Mouse (Mus musculus) lung, postnatal 4 days (tissue): ENCODE data around the gene Tpo.

Source experiments
- DNase-seq, 2 experiments: peaks; one replicate each; pipeline ENCODE4 v3.0.0; 2021

The Tpo gene

GRCm38 (mm10) chr12:30069321-30069720, 63.1 kb downstream of the Tpo start:
- no peak for DNase-seq

DNA sequence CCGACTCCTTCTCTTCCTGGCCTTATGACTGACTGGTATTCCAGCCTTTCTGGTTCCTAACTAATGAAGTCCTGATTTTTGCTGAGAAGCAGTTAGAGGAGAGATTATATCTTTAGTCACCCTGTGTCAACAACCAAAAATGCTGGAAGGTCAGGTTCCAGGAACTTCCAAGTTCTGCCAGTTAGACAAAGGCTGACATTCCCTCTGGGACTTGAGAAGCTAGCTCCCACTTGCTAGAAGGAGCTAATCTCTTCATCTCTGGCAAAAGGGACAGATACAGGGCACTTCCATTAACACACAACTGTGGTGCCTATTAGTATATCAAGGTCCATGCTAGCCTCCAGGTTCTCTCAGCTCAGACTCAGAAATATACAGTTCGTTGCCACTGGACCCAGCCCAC, 64.6 kb downstream of the Tpo start:
- DNase-seq: no peak

- no peak for DNase-seq
These were observed 70.3 kb downstream of the Tpo start for GRCm38 (mm10) chr12:30062118-30062505.

GRCm38 (mm10) chr12:30061503-30062117, 70.8 kb downstream of the Tpo start:
- no peak for DNase-seq

- DNase-seq: no peak
These were observed 74.4 kb downstream of the Tpo start for GRCm38 (mm10) chr12:30058044-30058443.

GRCm38 (mm10) chr12:30054761-30055540, 77.5 kb downstream of the Tpo start:
- DNase-seq: no peak

GRCm38 (mm10) chr12:30050235-30050634, 82.2 kb downstream of the Tpo start:
- DNase-seq: peak in 1 of 2 experiments; percentile 51

- no peak for DNase-seq
These were observed 82.6 kb downstream of the Tpo start for GRCm38 (mm10) chr12:30049818-30050217.

- DNase-seq: no peak
These were observed 83.6 kb downstream of the Tpo start for GRCm38 (mm10) chr12:30048848-30049247.

DNA sequence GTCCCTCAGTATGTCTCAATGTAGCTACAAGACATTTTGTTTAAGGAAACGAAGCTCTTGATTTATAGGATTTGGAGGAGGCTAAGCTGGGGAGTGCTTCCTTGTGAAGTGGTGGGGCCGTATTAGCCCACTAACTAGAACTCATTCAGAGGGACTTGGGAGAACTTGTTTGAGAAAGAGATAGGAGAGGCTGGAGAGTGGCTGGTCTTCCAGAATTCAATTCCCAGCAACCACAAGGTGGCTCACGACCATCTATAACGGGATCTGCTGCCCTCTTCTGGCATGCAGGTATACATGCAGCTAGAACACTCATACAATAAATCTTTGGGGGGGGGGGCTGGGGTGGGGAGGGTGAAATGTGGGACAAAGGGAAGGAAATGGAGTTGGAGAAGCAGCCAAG, 92.3 kb downstream of the Tpo start:
- DNase-seq: peak; percentile 51 to 68

GRCm38 (mm10) chr12:30039565-30039964, 92.9 kb downstream of the Tpo start:
- DNase-seq: peak; percentile 47 to 59

- no peak for DNase-seq
These were observed 95.8 kb downstream of the Tpo start for GRCm38 (mm10) chr12:30036569-30037055.

- DNase-seq: no peak
These were observed 96.4 kb downstream of the Tpo start for GRCm38 (mm10) chr12:30035841-30036568.

DNA sequence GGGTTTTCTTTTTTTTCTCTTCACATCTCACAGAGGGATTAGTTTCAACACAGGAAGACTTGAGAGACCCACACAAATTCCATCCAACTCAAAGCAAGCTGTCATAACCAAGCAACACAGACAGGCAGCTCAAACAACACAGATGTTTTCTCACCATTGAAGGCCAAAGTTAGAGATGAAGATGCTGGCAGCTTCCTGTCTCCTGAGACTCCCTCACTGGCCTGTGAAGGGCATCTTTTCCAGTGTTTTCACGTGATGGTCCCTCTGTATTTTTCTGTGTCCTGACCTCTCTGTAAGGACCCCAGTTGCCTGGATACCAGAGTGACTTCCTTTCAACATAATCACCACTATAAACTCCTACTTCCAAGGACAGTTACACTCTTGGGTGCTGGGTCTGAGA, 97.0 kb downstream of the Tpo start:
- DNase-seq: no peak

- no peak for DNase-seq
These were observed 97.7 kb downstream of the Tpo start for GRCm38 (mm10) chr12:30034681-30035080.

- DNase-seq: peak in 1 of 2 experiments; percentile 41
These were observed 101.9 kb downstream of the Tpo start for GRCm38 (mm10) chr12:30030571-30030970.

- no peak for DNase-seq
These were observed 103.3 kb downstream of the Tpo start for GRCm38 (mm10) chr12:30029111-30029510.

- DNase-seq: peak; percentile 36 to 61
These were observed 104.6 kb downstream of the Tpo start for GRCm38 (mm10) chr12:30027721-30028340.

- DNase-seq: peak in 1 of 2 experiments; percentile 7
These were observed 108.1 kb downstream of the Tpo start for GRCm38 (mm10) chr12:30024264-30024825.

DNA sequence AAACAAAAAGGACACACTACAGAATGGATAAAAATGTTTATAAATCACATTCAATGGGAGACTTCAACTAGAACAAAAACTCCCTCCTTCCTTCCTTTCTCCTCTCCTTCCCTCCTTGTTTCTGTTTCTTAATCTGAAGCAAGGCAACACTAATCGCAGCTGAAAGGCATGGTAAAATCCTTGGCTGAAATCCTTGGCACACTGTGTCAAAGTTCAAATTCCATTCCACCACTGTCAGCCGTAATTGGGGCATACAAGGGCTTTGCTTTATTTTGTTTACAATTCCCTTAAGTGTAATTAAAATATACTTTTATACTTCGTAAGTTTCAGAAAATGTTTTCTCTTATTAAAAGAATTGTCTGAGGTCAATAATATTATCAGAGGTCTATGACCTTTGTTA, 108.9 kb downstream of the Tpo start:
- DNase-seq: no peak

- DNase-seq: no peak
These were observed 112.0 kb downstream of the Tpo start for GRCm38 (mm10) chr12:30020447-30020846.

GRCm38 (mm10) chr12:30017131-30017530, 115.3 kb downstream of the Tpo start:
- DNase-seq: peak in 1 of 2 experiments; percentile 11

GRCm38 (mm10) chr12:30015501-30015900, 116.9 kb downstream of the Tpo start:
- DNase-seq: no peak
